Mouse (Mus musculus) hindbrain, postnatal 0 days (tissue): ENCODE data around the gene Sys1. TPM values are rescaled to one million over a fixed set of nuclear protein-coding genes. Genes with fewer than 3 reads are reported as not detected.

Experiments used
- ATAC-seq: fragments of 200-750 bp; cut with Nextera tagmentation; 2 replicates; pipeline ENCODE4 v1.8.0; 2017; ENCODE audit warnings: mild to moderate bottlenecking, moderate TSS enrichment, moderate library complexity
- DNase-seq: peaks from one replicate; pipeline ENCODE4 v3.0.0-alpha.2; 2015; ENCODE audit warnings: low spot score
- H3K27ac ChIP-seq: fragments of 300-500 bp; sonication (generic); 2 replicates; pipeline ENCODE4 v1.5.1; 2014; ENCODE audit warnings: mild to moderate bottlenecking
- H3K27me3 ChIP-seq: fragments of 300-500 bp; sonication (generic); 2 replicates; pipeline ENCODE4 v1.6.1; 2014; ENCODE audit warnings: low read length, mixed read lengths; ENCODE audit not compliant: insufficient read depth
- H3K36me3 ChIP-seq: fragments of 300-500 bp; sonication (generic); 2 replicates; pipeline ENCODE4 v1.6.1; 2014; ENCODE audit warnings: low read length, mixed read lengths; ENCODE audit not compliant: insufficient read depth
- H3K4me1 ChIP-seq: fragments of 300-500 bp; sonication (generic); 2 replicates; pipeline ENCODE4 v1.6.1; 2014; ENCODE audit warnings: antibody characterized with exemption, low read length, mixed read lengths; ENCODE audit not compliant: insufficient read depth
- H3K4me2 ChIP-seq: fragments of 300-500 bp; sonication (generic); 2 replicates; pipeline ENCODE4 v1.6.1; 2014; ENCODE audit warnings: low read depth, mild to moderate bottlenecking, low read length, moderate library complexity, mixed read lengths
- H3K4me3 ChIP-seq: fragments of 300-500 bp; sonication (generic); 2 replicates; pipeline ENCODE4 v1.5.1; 2014; ENCODE audit warnings: low read length
- H3K9ac ChIP-seq: fragments of 300-500 bp; sonication (generic); replicated peaks from 2 replicates; pipeline ENCODE4 v1.6.1; 2014; ENCODE audit warnings: mild to moderate bottlenecking, low read length, moderate library complexity, mixed read lengths
- H3K9me3 ChIP-seq: fragments of 300-500 bp; sonication (generic); 2 replicates; pipeline ENCODE4 v1.6.1; 2016; ENCODE audit warnings: low read length, mixed read lengths
- CTCF ChIP-seq: IDR thresholded peaks from 2 replicates; pipeline ENCODE4 v1.5.1; 2016; ENCODE audit warnings: antibody characterized with exemption, control low read depth, low read depth
- WGBS: fragments of 180-500 bp; shearing (Covaris S2); extraction: QIAGEN DNeasy Blood & Tissue Kit; methylation state at CpG from one replicate; pipeline ENCODE4 v1.1.7; 2014; 5-methylcytosine and 5-hydroxymethylcytosine counted together
- polyA plus RNA-seq: library from polyadenylated mRNA; unstranded; fragments of >200 nt; fragmentation: Nextera tagmentation; extraction: Ambion mirVana; gene quantifications from 2 replicates; pipeline ENCODE4 v1.2.1, GENCODE M21; 2015
- total RNA-seq: library from RNA; depleted of rRNA; stranded (reverse); fragments of >200 nt; gene quantifications from 2 replicates; pipeline ENCODE4 v1.2.3, GENCODE M21; 2014; rRNA removed

Gene Sys1
- total RNA-seq = 165 and 315 TPM in 2 replicates
- polyA plus RNA-seq = 108 and 113 TPM in 2 replicates

DNA sequence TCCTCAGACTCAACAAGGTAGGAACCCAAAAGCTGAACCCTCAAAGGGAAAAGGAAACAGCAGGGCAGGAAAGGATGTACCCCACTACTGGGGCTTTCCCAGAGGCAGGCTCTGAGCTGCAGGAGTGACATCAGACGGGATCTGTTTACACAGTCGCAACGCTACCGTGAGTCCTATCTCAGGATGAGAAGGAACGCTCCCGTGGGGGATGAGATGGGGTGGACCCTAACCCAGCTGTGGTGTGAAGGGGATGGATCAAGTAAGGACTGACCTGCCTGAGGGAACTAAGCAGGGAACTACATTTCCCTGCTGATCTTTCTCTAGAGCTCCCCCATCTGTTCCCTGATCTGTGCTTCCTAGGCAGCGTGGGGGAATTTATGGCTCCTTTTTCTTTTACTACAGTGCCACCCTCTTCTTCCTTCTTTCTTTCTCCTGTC, at the start of gene Sys1:
Gene Sys1, plus strand, starts transcription at position 101 of the 437 bp plus-strand sequence.
- Histone ChIP-seq H3K4me1 (peaks cover 2% of the 10 kb centered on the region; the same call in 1 of the 2 replicates), H3K36me3 (no peaks in the 10 kb centered on the region), H3K9ac (peak within 1 kb of the TSS; percentile 29; the same call in 1 of the 2 replicates), H3K4me2 (peak within 1 kb of the TSS; percentile 41), H3K4me3 (peak within 1 kb of the TSS; percentile 9; the same call in 1 of the 2 replicates), H3K27ac (no peak within 1 kb of the TSS), H3K27me3 (no peaks in the 10 kb centered on the region), H3K9me3 (no peaks in the 10 kb centered on the region)
- DNase-seq = no peak
- TF ChIP-seq CTCF = peak; percentile 46
- WGBS = 4% methylated on average over 7 of the region's 7 CpGs
- ATAC-seq = no peak

DNA sequence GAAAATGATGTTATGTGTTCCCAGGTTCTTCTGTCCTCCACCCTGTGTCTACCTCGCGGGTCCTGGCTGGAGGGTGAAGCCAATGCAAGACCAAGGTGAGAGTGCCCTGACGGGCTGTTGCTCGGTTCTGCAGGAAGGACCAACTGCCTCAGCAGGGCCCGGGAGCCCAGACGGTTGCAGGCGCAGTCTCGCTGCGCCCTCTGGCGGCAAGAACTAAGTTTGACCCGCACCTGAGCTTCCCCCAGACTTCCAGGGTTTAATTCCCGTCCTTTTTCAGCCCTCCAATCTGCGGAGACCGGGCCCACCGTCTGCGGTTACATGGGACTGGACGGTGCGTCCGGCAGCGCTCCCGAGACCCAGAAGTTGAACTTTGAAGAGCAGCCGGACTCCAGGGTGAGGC, 49.1 kb upstream of the Sys1 start:
- Histone ChIP-seq H3K27ac (no peak overlapping the region), H3K9me3 (no peaks in the 10 kb centered on the region), H3K36me3 (no peaks in the 10 kb centered on the region), H3K27me3 (peaks cover 53% of the 10 kb centered on the region), H3K4me1 (peaks cover 11% of the 10 kb centered on the region), H3K4me2 (no peak overlapping the region), H3K4me3 (no peak overlapping the region), H3K9ac (no peak overlapping the region)
- peak; percentile 92 for TF ChIP-seq CTCF
- 1% methylated on average over 22 of the region's 22 CpGs for WGBS
- DNase-seq (peak; percentile 83), ATAC-seq (peak; percentile 48; the same call in 1 of the 2 replicates)

DNA sequence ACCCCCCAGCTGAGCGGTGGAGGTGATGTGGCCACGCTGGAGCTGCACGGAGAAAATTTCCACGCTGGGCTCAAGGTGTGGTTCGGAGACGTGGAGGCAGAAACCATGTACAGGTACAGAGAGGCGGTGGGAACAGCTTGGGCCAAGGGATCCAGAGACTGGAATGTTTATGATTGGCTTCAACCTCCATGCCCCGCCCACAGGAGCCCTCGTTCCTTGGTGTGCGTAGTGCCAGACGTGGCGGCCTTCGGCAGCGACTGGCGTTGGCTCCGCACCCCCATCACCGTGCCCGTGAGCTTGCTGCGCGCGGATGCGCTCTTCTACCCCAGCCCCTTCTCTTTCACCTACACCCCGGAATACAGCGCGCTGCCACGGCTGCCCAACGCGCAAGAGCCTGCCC, 42.6 kb upstream of the Sys1 start:
- H3K36me3 ChIP-seq = no peaks in the 10 kb centered on the region
- peak overlapping the region; percentile 15; the same call in 1 of the 2 replicates for H3K9ac ChIP-seq
- no peak for TF ChIP-seq CTCF
- peak; percentile 51; the same call in 1 of the 2 replicates for ATAC-seq
- H3K4me3 ChIP-seq = no peak overlapping the region
- no peaks in the 10 kb centered on the region for H3K27me3 ChIP-seq
- 29% methylated on average over 28 of the region's 28 CpGs for WGBS
- H3K27ac ChIP-seq = no peak overlapping the region
- no peaks in the 10 kb centered on the region for H3K9me3 ChIP-seq
- no peak for DNase-seq
- H3K4me2 ChIP-seq = peak overlapping the region; percentile 25; the same call in 1 of the 2 replicates
- no peaks in the 10 kb centered on the region for H3K4me1 ChIP-seq

DNA sequence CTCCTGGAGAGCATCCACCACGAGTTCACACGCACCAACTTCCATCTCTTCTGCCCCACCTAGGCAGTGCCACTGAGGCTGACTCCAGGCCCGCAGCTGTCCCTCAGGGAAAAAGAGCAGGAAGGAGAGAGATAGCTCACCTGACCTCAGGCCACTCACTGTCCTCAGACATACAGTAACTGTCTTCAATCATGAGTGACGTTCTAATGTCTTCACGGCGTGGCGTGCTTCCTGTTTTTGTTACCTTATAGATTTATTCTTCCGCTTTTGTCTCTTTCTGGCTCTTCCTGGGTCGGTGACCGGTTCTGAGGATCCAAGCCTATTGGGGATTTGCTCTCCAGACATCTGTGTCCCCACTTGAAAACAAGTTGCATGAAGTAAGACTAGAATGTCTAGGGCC, 42.2 kb upstream of the Sys1 start:
- Histone ChIP-seq H3K36me3 (no peaks in the 10 kb centered on the region), H3K4me2 (peak overlapping the region; percentile 25; the same call in 1 of the 2 replicates), H3K9ac (no peak overlapping the region), H3K4me1 (no peaks in the 10 kb centered on the region), H3K27ac (no peak overlapping the region), H3K27me3 (no peaks in the 10 kb centered on the region), H3K9me3 (no peaks in the 10 kb centered on the region), H3K4me3 (no peak overlapping the region)
- DNase-seq (no peak), ATAC-seq (peak; percentile 7; the same call in 1 of the 2 replicates)
- 72% methylated on average over 10 of the region's 10 CpGs for WGBS
- no peak for TF ChIP-seq CTCF

DNA sequence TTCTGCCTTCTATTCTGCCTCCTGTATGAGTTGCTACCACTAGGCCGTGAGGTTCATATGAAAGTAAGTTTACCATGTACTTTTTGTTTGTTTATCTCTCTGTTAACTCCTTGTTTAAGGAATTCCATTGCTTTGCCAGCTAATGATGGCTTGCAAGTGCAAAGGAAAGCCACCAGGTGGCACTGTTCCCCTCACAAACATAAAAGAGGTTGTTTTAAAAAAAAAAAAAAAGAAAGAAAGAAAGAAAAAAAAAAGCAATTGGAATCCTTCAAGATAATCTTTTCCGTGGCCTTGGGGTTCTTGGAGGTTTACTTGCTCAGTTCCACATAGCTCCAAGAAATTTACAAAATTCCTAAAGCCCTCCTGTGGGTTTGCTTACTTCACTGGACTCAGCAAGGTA, 39.6 kb upstream of the Sys1 start:
- ATAC-seq = no peak
- peak; percentile 81 for DNase-seq
- peak; percentile 78 for TF ChIP-seq CTCF
- Histone ChIP-seq H3K9ac (no peak overlapping the region), H3K36me3 (no peaks in the 10 kb centered on the region), H3K4me3 (no peak overlapping the region), H3K4me2 (no peak overlapping the region), H3K27me3 (no peaks in the 10 kb centered on the region), H3K9me3 (no peaks in the 10 kb centered on the region), H3K4me1 (no peaks in the 10 kb centered on the region), H3K27ac (no peak overlapping the region)
- WGBS = 3% methylated on average over 2 of the region's 2 CpGs

DNA sequence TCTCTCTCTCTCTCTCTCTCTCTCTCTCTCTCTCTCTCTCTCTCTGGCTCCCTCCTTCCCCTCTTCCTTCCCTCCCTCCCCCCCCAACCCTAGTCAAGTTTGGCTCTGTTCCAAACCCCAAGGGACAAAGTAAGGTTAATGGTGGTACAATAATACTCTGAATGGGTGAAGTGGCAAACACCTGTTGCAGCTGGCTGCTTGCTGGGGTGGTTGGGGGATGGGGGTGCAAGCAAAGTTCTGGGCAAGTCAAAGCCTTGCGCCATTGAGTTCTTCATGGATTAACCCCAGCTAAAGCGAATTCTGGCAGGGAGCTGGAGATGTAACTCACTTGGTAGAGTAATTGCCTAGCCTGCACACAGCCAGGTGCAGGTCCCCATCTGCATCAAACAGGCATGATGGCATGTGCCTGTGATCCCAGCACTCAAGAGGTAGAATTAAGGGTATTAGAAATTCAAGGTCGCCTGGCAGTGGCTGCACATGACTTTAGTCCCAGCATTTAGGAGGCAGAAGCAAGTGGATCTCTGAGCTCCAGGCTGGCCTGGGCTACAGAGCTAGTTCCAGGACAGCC, 38.4 kb upstream of the Sys1 start:
- Histone ChIP-seq H3K9me3 (no peaks in the 10 kb centered on the region), H3K4me2 (no peak overlapping the region), H3K4me1 (no peaks in the 10 kb centered on the region), H3K9ac (no peak overlapping the region), H3K4me3 (no peak overlapping the region), H3K27me3 (no peaks in the 10 kb centered on the region), H3K27ac (no peak overlapping the region), H3K36me3 (no peaks in the 10 kb centered on the region)
- no peak for ATAC-seq
- 29% methylated on average over 3 of the region's 3 CpGs for WGBS
- no peak for TF ChIP-seq CTCF
- no peak for DNase-seq

DNA sequence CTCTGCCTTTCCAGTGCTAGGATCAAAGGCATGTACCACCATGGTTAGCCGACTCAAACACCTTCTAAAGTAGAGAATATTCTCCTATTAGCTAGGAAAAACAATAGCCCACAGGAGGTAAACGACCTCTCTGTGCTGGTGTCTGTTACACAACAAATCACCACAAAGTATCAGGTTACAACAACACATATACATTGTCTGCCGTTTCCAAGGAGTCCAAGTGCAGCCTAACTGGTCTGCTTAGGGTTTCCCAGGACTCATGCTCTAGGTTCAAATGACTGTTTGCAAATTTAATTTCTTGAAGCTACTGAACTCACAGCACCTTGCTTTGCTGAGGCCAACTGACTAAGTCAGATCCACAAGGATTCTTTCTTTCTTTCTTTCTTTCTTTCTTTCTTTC, 37.3 kb upstream of the Sys1 start:
- no peaks in the 10 kb centered on the region for H3K9me3 ChIP-seq
- DNase-seq = no peak
- no peak overlapping the region for H3K27ac ChIP-seq
- no peaks in the 10 kb centered on the region for H3K36me3 ChIP-seq
- 4% methylated on average over 3 of the region's 3 CpGs for WGBS
- H3K9ac ChIP-seq = no peak overlapping the region
- H3K4me1 ChIP-seq = no peaks in the 10 kb centered on the region
- TF ChIP-seq CTCF = no peak
- no peaks in the 10 kb centered on the region for H3K27me3 ChIP-seq
- H3K4me3 ChIP-seq = no peak overlapping the region
- no peak for ATAC-seq
- no peak overlapping the region for H3K4me2 ChIP-seq
